Mouse (Mus musculus): ENCODE measurements at regions not wholly inside any gene's neighbourhood (a gene's known extent, or its start where the extent isn't known, plus 50 kb on each side); places are given as distances from the start of the nearest gene placed in this dataset.

GRCm38 (mm10) chr3:14979116-14979613, 93.1 kb downstream of the Car2 start:
- 59% methylated on average over 5 of the region's 5 CpGs for WGBS

GRCm38 (mm10) chr3:14989635-14990034, 103.6 kb downstream of the Car2 start:
- WGBS = 80% methylated on average over 3 of the region's 3 CpGs
- H3K4me3 ChIP-seq (replicated peaks) = no peak overlapping the region
- ATAC-seq = no peak

More at GRCm38 (mm10) chr3:14979116-14979613, 93.1 kb downstream of the Car2 start:
- Histone ChIP-seq H3K27ac (no peak overlapping the region), H3K4me3 (replicated peaks) (no peak overlapping the region), H3K27me3 (no peaks in the 10 kb centered on the region), H3K9me3 (no peaks in the 10 kb centered on the region), H3K4me2 (replicated peaks) (no peak overlapping the region), H3K4me1 (replicated peaks) (no peaks in the 10 kb centered on the region), H3K9ac (replicated peaks) (no peak overlapping the region), H3K36me3 (no peaks in the 10 kb centered on the region)
- no peak for ATAC-seq

GRCm38 (mm10) chr3:14993936-14994335, 107.9 kb downstream of the Car2 start:
- 89% methylated on average over 2 of the region's 2 CpGs for WGBS
- Histone ChIP-seq H3K36me3 (no peaks in the 10 kb centered on the region), H3K9me3 (no peaks in the 10 kb centered on the region)

More at GRCm38 (mm10) chr3:14989635-14990034, 103.6 kb downstream of the Car2 start:
- Histone ChIP-seq H3K4me2 (replicated peaks) (no peak overlapping the region), H3K36me3 (no peaks in the 10 kb centered on the region), H3K9ac (replicated peaks) (no peak overlapping the region), H3K27me3 (no peaks in the 10 kb centered on the region), H3K4me1 (replicated peaks) (no peaks in the 10 kb centered on the region), H3K27ac (no peak overlapping the region), H3K9me3 (no peaks in the 10 kb centered on the region)

GRCm38 (mm10) chr3:14997241-14997640, 111.2 kb downstream of the Car2 start:
- no peaks in the 10 kb centered on the region; the same call in 1 of the 2 replicates for H3K4me1 ChIP-seq (replicated peaks)
- H3K36me3 ChIP-seq = no peaks in the 10 kb centered on the region
- no peaks in the 10 kb centered on the region for H3K9me3 ChIP-seq
- no peak overlapping the region for H3K4me2 ChIP-seq (replicated peaks)
- no peak overlapping the region for H3K27ac ChIP-seq
- H3K9ac ChIP-seq (replicated peaks) = no peak overlapping the region
- no peaks in the 10 kb centered on the region for H3K27me3 ChIP-seq
- 93% methylated on average over 3 of the region's 3 CpGs for WGBS
- no peak for ATAC-seq
- H3K4me3 ChIP-seq (replicated peaks) = no peak overlapping the region

More at GRCm38 (mm10) chr3:14993936-14994335, 107.9 kb downstream of the Car2 start:
- Histone ChIP-seq H3K4me1 (replicated peaks) (no peaks in the 10 kb centered on the region), H3K4me2 (replicated peaks) (no peak overlapping the region), H3K27ac (no peak overlapping the region), H3K27me3 (no peaks in the 10 kb centered on the region), H3K9ac (replicated peaks) (no peak overlapping the region), H3K4me3 (replicated peaks) (no peak overlapping the region)
- no peak for ATAC-seq

DNA sequence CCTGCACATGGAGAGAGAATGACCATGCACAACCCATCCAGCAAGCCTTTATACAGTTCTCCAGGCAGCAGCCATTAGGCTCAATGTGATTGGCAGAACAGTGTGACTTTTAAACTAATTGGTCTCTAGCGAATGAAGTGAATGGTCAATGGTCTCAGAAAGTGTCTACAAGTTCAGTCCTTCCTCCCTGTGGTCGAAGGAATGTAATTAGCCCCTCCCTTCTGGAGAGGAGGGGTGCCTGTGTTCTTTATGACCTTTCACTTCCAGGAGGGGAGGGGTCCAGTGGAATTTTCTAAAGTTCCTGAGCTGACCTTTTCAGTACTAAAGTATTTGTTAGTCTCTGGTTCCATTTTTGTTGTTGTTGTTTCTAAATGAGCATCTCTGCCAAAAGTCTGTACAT, 112.4 kb downstream of the Car2 start:
- Histone ChIP-seq H3K4me3 (replicated peaks) (no peak overlapping the region), H3K27me3 (no peaks in the 10 kb centered on the region), H3K4me2 (replicated peaks) (no peak overlapping the region), H3K9me3 (no peaks in the 10 kb centered on the region), H3K9ac (replicated peaks) (no peak overlapping the region), H3K4me1 (replicated peaks) (peaks cover 2% of the 10 kb centered on the region; the same call in 1 of the 2 replicates), H3K36me3 (no peaks in the 10 kb centered on the region), H3K27ac (no peak overlapping the region)
- WGBS = 70% methylated on average over 2 of the region's 2 CpGs
- ATAC-seq = no peak

DNA sequence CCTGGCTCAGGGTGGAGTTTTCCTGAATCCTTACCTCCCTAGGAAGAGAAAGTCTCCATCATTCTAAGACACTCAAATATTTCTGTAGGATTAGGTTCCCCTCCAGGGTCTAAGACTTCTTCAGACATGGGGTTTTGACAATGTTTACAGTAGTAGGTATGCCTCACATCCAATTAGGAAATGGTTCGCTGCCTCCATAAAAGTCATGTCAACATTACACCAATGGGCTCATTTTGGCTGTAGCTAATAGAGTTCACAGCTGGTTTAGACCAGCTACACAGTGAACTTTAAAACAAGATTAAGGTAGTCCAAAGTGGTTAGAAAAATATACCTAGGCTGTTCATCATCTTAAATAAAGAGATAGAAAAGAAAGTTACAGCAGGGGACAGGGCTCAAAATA, 113.3 kb downstream of the Car2 start:
- WGBS = 93% methylated on average over 1 of the region's 1 CpGs
- no peaks in the 10 kb centered on the region for H3K27me3 ChIP-seq
- H3K4me3 ChIP-seq (replicated peaks) = no peak overlapping the region
- H3K4me1 ChIP-seq (replicated peaks) = peaks cover 5% of the 10 kb centered on the region; the same call in 1 of the 2 replicates
- H3K9me3 ChIP-seq = no peaks in the 10 kb centered on the region
- no peak overlapping the region for H3K27ac ChIP-seq
- no peak overlapping the region for H3K9ac ChIP-seq (replicated peaks)
- no peaks in the 10 kb centered on the region for H3K36me3 ChIP-seq
- ATAC-seq = no peak
- no peak overlapping the region for H3K4me2 ChIP-seq (replicated peaks)

- Histone ChIP-seq H3K4me3 (replicated peaks) (no peak overlapping the region), H3K4me1 (replicated peaks) (peaks cover 5% of the 10 kb centered on the region; the same call in 1 of the 2 replicates), H3K9me3 (no peaks in the 10 kb centered on the region), H3K9ac (replicated peaks) (no peak overlapping the region), H3K4me2 (replicated peaks) (no peak overlapping the region), H3K27ac (no peak overlapping the region), H3K36me3 (no peaks in the 10 kb centered on the region), H3K27me3 (no peaks in the 10 kb centered on the region)
- ATAC-seq = no peak
Observed at GRCm38 (mm10) chr3:14999914-15000313, 113.8 kb downstream of the Car2 start.

GRCm38 (mm10) chr3:15000657-15001056, 114.6 kb downstream of the Car2 start:
- 9% methylated on average over 3 of the region's 3 CpGs for WGBS
- H3K27me3 ChIP-seq = no peaks in the 10 kb centered on the region
- peaks cover 5% of the 10 kb centered on the region; the same call in 1 of the 2 replicates for H3K4me1 ChIP-seq (replicated peaks)
- H3K36me3 ChIP-seq = no peaks in the 10 kb centered on the region
- H3K4me3 ChIP-seq (replicated peaks) = no peak overlapping the region
- no peaks in the 10 kb centered on the region for H3K9me3 ChIP-seq
- H3K9ac ChIP-seq (replicated peaks) = no peak overlapping the region
- ATAC-seq = 0 out of 2 replicates have a peak, but pooled peaks have one; percentile 17
- H3K27ac ChIP-seq = no peak overlapping the region
- H3K4me2 ChIP-seq (replicated peaks) = no peak overlapping the region

DNA sequence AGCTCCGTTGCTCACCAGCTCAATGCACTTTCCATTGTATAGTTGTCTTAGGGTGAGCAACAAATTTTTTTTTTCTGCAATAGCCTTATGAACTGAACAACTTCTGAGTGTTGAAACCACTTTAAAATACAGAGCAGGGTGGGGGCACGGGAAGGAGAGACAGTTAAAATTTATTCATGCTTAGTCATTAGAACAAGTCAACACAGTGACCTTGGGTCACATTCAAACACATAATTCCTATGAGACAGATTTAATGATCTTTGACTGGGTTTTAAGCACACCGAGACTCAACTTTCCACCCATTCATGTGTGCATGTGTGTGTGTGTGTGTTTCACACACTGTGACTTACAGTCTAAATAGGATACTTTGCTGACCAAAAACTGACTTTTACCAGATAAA, 121.7 kb downstream of the Car2 start:
- H3K27me3 ChIP-seq = no peaks in the 10 kb centered on the region
- H3K9me3 ChIP-seq = no peaks in the 10 kb centered on the region
- H3K4me3 ChIP-seq (replicated peaks) = no peak overlapping the region
- WGBS = 76% methylated on average over 3 of the region's 3 CpGs
- H3K27ac ChIP-seq = no peak overlapping the region
- H3K4me1 ChIP-seq (replicated peaks) = 0 out of 2 replicates have a peak, but pooled peaks cover 5% of the 10 kb centered on the region
- ATAC-seq = no peak
- no peaks in the 10 kb centered on the region for H3K36me3 ChIP-seq
- no peak overlapping the region for H3K9ac ChIP-seq (replicated peaks)
- H3K4me2 ChIP-seq (replicated peaks) = no peak overlapping the region

DNA sequence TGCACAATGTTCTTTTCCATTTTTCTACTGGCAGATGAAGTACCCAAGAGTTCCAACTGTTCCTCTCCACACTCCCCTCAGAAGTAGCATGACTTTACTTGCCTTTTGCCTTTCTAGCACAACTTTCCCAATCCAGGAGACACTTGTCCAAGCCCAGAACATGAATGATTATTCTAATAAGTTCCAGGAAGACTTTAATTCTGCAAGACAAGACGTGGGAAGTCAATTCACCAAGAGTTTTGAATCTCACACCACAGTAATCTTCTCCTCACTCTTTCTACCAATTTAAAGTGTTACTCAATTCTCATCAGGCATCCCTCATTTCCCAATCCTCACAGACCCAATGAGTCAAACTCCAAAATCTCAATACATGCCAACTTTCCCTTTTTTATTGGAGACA, 122.4 kb downstream of the Car2 start:
- no peak overlapping the region for H3K4me2 ChIP-seq (replicated peaks)
- 0 out of 2 replicates have a peak, but pooled peaks cover 3% of the 10 kb centered on the region for H3K4me1 ChIP-seq (replicated peaks)
- no peak for ATAC-seq
- no peaks in the 10 kb centered on the region for H3K27me3 ChIP-seq
- H3K27ac ChIP-seq = no peak overlapping the region
- no peak overlapping the region for H3K9ac ChIP-seq (replicated peaks)
- H3K9me3 ChIP-seq = no peaks in the 10 kb centered on the region
- H3K4me3 ChIP-seq (replicated peaks) = no peak overlapping the region
- WGBS = 82% methylated on average over 1 of the region's 1 CpGs
- H3K36me3 ChIP-seq = no peaks in the 10 kb centered on the region

DNA sequence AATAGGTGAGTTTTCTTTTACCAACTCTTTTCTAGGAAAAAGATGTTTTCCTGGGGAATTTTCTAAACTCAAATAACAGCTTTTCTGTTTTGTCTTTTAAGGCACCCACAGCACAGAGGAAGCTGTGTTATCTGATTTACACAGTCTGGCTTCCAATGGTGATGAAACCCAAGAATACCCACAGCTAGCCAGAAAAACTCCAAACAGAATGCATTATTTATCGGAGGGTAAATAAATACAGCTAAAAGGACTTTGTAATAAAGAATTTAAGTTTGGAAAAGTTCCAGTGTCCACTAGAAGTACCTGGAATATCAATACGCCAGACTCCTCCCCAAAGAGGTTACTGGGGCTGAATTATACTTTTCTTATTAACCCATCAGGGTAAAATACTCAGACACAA, 123.7 kb downstream of the Car2 start:
- no peak for ATAC-seq
- Histone ChIP-seq H3K9me3 (no peaks in the 10 kb centered on the region), H3K9ac (replicated peaks) (no peak overlapping the region), H3K27me3 (no peaks in the 10 kb centered on the region), H3K27ac (no peak overlapping the region), H3K4me3 (replicated peaks) (no peak overlapping the region), H3K4me2 (replicated peaks) (no peak overlapping the region), H3K4me1 (replicated peaks) (no peaks in the 10 kb centered on the region), H3K36me3 (no peaks in the 10 kb centered on the region)
- WGBS = 92% methylated on average over 2 of the region's 2 CpGs

DNA sequence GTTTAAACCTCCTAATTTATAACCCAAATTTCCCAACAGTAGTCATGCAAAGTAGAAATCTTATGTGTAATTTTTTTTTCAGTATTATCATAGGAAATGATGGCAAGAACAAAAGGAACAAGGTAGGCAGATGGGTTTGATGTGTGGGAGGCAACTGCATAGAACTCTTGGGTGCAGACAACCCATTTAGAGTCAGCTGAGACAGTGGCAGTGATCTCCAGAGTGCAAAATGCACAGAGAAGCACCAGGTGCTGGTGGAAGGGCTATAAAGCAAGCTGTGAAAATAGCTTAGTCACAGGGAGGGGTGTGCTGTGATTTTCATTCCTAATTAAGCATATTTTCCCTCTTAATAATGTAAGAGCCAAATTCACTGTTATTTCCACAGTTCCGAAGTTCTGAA, 130.5 kb downstream of the Car2 start:
- H3K27ac ChIP-seq = no peak overlapping the region

GRCm38 (mm10) chr3:15022773-15023172, 136.7 kb downstream of the Car2 start:
- Histone ChIP-seq H3K4me2 (replicated peaks) (no peak overlapping the region), H3K27me3 (no peaks in the 10 kb centered on the region), H3K4me1 (replicated peaks) (peaks cover 3% of the 10 kb centered on the region; the same call in 1 of the 2 replicates), H3K36me3 (no peaks in the 10 kb centered on the region), H3K9me3 (no peaks in the 10 kb centered on the region), H3K9ac (replicated peaks) (no peak overlapping the region), H3K27ac (no peak overlapping the region), H3K4me3 (replicated peaks) (no peak overlapping the region)
- ATAC-seq = no peak
- WGBS = 80% methylated on average over 2 of the region's 2 CpGs

More for the DNA sequence above, 130.5 kb downstream of the Car2 start:
- Histone ChIP-seq H3K27me3 (no peaks in the 10 kb centered on the region), H3K4me1 (replicated peaks) (no peaks in the 10 kb centered on the region), H3K4me2 (replicated peaks) (no peak overlapping the region), H3K36me3 (no peaks in the 10 kb centered on the region), H3K9me3 (no peaks in the 10 kb centered on the region), H3K9ac (replicated peaks) (no peak overlapping the region), H3K4me3 (replicated peaks) (no peak overlapping the region)
- no peak for ATAC-seq
- WGBS = 77% methylated on average over 1 of the region's 1 CpGs

All from midbrain, embryonic 13.5 days (tissue).